Mouse (Mus musculus) brown adipose tissue, adult 24 weeks (tissue): Measurements from ENCODE around the gene Rbm46. TPM values are rescaled to one million over a fixed set of nuclear protein-coding genes. Genes with fewer than 3 reads are reported as not detected.
A peak's percentile ranks its signal among the peaks of the same experiment; 100 is the strongest.

Experiments used
- H3K27ac ChIP-seq: fragments of 200-500 bp; replicated peaks from 2 replicates; pipeline ENCODE4 v1.5.1; 2012; ENCODE audit warnings: low read depth, mild to moderate bottlenecking, low read length
- H3K4me1 ChIP-seq: fragments of 200-500 bp; 2 replicates; pipeline ENCODE4 v1.6.1; 2012; ENCODE audit warnings: low read length, mixed read lengths; ENCODE audit not compliant: control insufficient read depth, insufficient read depth, insufficient read length
- H3K4me3 ChIP-seq: fragments of 200-500 bp; 2 replicates; pipeline ENCODE4 v1.5.1; 2012; ENCODE audit warnings: low read depth, mild to moderate bottlenecking, low read length, moderate library complexity; ENCODE audit not compliant: insufficient read depth
- polyA plus RNA-seq: library from polyadenylated mRNA; stranded (reverse); fragments of >200 nt; gene quantifications from 2 replicates; pipeline ENCODE4 v1.2.4, GENCODE M21; 2012; ENCODE audit not compliant: missing spikeins, insufficient read depth, insufficient read length

The Rbm46 gene
- polyA plus RNA-seq, result not detected in 2 replicates

- no peaks in the 10 kb centered on the region for H3K4me1 ChIP-seq
- no peak within 1 kb of the TSS for H3K27ac ChIP-seq
- H3K4me3 ChIP-seq, result peak within 1 kb of the TSS; percentile 44
Measured at GRCm38 (mm10) chr3:82876372-82876739, at the start of gene Rbm46. Gene Rbm46, minus strand, starts transcription at chr3:82876483.

GRCm38 (mm10) chr3:82915632-82916031 lies 39.3 kb upstream of the Rbm46 start:
- Histone ChIP-seq H3K4me3 (no peak overlapping the region), H3K27ac (no peak overlapping the region), H3K4me1 (no peaks in the 10 kb centered on the region)

GRCm38 (mm10) chr3:82908671-82909070 lies 32.4 kb upstream of the Rbm46 start:
- Histone ChIP-seq H3K27ac (no peak overlapping the region), H3K4me1 (peaks cover 3% of the 10 kb centered on the region), H3K4me3 (no peak overlapping the region)

- Histone ChIP-seq H3K4me3 (peak overlapping the region; percentile 27; the same call in 1 of the 2 replicates), H3K27ac (no peak overlapping the region), H3K4me1 (peaks cover 4% of the 10 kb centered on the region)
Measured at GRCm38 (mm10) chr3:82904211-82904908, 28.1 kb upstream of the Rbm46 start.

GRCm38 (mm10) chr3:82903613-82904205 lies 27.4 kb upstream of the Rbm46 start, which contains the start of gene Lrat:
Gene Lrat, minus strand, starts transcription at chr3:82903973.
- H3K4me1 ChIP-seq, result peaks cover 4% of the 10 kb centered on the region
- H3K27ac ChIP-seq, result no peak within 1 kb of the TSS
- H3K4me3 ChIP-seq, result peak within 1 kb of the TSS; percentile 27; the same call in 1 of the 2 replicates

- no peak overlapping the region for H3K4me3 ChIP-seq
- no peak overlapping the region for H3K27ac ChIP-seq
- H3K4me1 ChIP-seq, result peaks cover 4% of the 10 kb centered on the region
Measured at GRCm38 (mm10) chr3:82902757-82903612, 26.7 kb upstream of the Rbm46 start.

GRCm38 (mm10) chr3:82888842-82889241 lies 12.6 kb upstream of the Rbm46 start:
- H3K4me1 ChIP-seq, result no peaks in the 10 kb centered on the region
- H3K4me3 ChIP-seq, result no peak overlapping the region
- no peak overlapping the region for H3K27ac ChIP-seq

- Histone ChIP-seq H3K4me1 (no peaks in the 10 kb centered on the region), H3K4me3 (no peak overlapping the region)
Measured at GRCm38 (mm10) chr3:82877258-82877657, 975 bp upstream of the Rbm46 start.

GRCm38 (mm10) chr3:82875671-82876371 lies 462 bp downstream of the Rbm46 start:
- H3K4me3 ChIP-seq, result peak overlapping the region; percentile 44
- H3K27ac ChIP-seq, result no peak overlapping the region
- H3K4me1 ChIP-seq, result no peaks in the 10 kb centered on the region

More at GRCm38 (mm10) chr3:82877258-82877657, 975 bp upstream of the Rbm46 start:
- no peak overlapping the region for H3K27ac ChIP-seq

GRCm38 (mm10) chr3:82857414-82858077 lies 18.7 kb downstream of the Rbm46 start:
- no peaks in the 10 kb centered on the region for H3K4me1 ChIP-seq
- no peak overlapping the region for H3K27ac ChIP-seq
- no peak overlapping the region for H3K4me3 ChIP-seq

- H3K27ac ChIP-seq, result no peak overlapping the region
- no peak overlapping the region for H3K4me3 ChIP-seq
- no peaks in the 10 kb centered on the region for H3K4me1 ChIP-seq
Measured at GRCm38 (mm10) chr3:82825165-82825564, 51.1 kb downstream of the Rbm46 start.

GRCm38 (mm10) chr3:82811851-82812250 lies 64.4 kb downstream of the Rbm46 start:
- Histone ChIP-seq H3K4me3 (no peak overlapping the region), H3K4me1 (peaks cover 2% of the 10 kb centered on the region; the same call in 1 of the 2 replicates), H3K27ac (0 out of 2 replicates have a peak overlapping the region, but pooled peaks have one; percentile 2)

- Histone ChIP-seq H3K4me3 (no peak overlapping the region), H3K4me1 (peaks cover 2% of the 10 kb centered on the region; the same call in 1 of the 2 replicates), H3K27ac (no peak overlapping the region)
Measured at GRCm38 (mm10) chr3:82810334-82811120, 65.8 kb downstream of the Rbm46 start.
